Mouse (Mus musculus): ENCODE results near the gene Dvl3.

DNA sequence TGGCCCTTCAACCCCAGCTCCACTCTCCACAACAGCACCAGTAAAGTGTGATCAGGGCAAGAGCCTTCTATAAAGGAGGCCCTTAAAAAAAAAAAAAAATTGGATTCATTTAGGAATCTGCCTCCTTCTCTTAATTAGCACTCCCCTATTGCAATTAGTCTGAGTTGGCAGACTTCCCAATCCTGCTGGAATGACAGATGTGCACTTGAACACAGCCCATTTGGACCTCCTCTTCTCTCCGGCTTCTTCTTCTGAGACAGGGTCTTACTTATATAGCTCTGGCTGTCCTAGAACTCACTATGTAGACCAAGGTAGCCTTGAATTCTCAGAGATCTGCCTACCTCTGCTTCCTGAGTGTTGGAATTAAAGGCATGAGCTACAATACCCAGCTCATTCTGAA, 12.6 kb downstream of the Dvl3 start:
- no peak for TF ChIP-seq CTCF (IDR thresholded peaks at IDR 0.05; ENCODE audit: low read depth)
- no peak for TF ChIP-seq EP300 (optimal IDR thresholded peaks at IDR 0.05)

Measured in stomach, postnatal 0 days (tissue).